Mouse (Mus musculus) kidney, adult 2 months (tissue): Measurements from ENCODE around the gene Gck.
"Not testable (repeated sequence)": the region's sequence is repeated elsewhere in the genome, so short reads cannot be mapped to it uniquely, and the experiment has no call there.

ENCODE experiments used
- CTCF ChIP-seq: fragments of 200-500 bp; conservative IDR thresholded peaks from 2 replicates; pipeline ENCODE4 v1.5.1; 2011; ENCODE audit warnings: low read depth, mild to moderate bottlenecking, control low read depth, low read length, moderate library complexity, mixed read lengths; ENCODE audit not compliant: insufficient read depth, insufficient read length
- POLR2A ChIP-seq: fragments of 200-500 bp; IDR thresholded peaks from one replicate; pipeline ENCODE4 v1.6.1; 2011; ENCODE audit warnings: low read depth, low read length, control low read depth

GRCm38 (mm10) chr11:5888563-5888962 is 61.3 kb downstream of the Gck start:
- TF ChIP-seq CTCF, POLR2A: not testable (repeated sequence)
